Mouse (Mus musculus): ENCODE results near the gene Tmem9b.

Tmem9b gene

DNA sequence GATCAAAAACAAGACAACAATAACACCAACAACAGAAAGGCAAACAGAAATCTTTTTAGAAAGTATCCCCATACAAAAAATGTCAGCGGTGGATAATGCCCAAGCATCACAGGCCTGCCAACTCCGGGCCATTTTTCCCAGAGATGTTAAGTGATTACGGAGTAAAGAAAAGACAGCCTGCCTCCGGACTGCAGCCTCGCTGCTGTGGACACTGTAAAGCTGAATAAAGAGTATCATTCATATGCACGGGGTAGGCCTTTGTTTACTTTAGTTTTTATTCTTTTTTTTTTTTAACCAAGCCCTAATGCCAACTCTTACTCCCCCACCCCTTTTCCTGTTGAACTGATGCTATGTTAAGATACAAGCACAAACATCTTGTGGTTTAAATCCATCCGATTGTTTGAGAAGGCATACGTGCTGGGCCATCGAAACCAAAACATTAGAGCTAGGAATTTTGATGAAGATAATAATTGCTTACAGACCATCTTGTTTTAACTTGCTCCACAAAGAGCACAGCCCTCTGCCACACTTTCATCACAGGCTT is 66.0 kb downstream of the Tmem9b start:
- DNase-seq (ENCODE audit: low spot score), result no peak
